Mouse (Mus musculus): ENCODE results near the gene Smad6. TPM values are rescaled to one million over a fixed set of nuclear protein-coding genes. Genes with fewer than 3 reads are reported as not detected.

Smad6 gene
- polyA plus RNA-seq, 1 experiment from 2014 or later, result 10.6 TPM

DNA sequence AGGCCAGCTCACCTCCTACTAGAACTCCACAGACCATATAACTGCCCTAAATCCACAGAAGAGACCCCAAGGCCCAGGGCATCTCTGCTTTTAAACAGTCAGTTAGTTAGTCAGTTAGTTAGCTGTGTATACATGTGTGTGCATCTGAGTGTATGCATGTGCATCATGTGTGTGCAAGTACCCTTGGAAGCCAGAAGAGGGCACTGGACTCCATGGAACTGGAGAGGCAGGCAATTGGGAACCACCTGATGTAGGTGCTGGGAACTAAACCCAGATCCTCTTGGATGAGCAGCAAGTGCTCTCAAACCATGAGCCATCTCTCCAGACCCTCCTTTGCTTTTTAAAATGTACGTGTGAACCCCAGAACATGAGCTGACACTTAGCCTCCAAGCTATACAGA lies 10.5 kb downstream of the Smad6 start:
- Histone ChIP-seq H3K27ac (no peak overlapping the region), H3K4me3 (replicated peaks; ENCODE audit: low read depth, low read length) (no peak overlapping the region), H3K36me3 (ENCODE audit: insufficient read depth, low read length) (peaks cover 32% of the 10 kb centered on the region), H3K27me3 (ENCODE audit: insufficient read depth, low read length) (no peaks in the 10 kb centered on the region), H3K9ac (ENCODE audit: low read depth, low read length) (no peak overlapping the region), H3K4me1 (replicated peaks; ENCODE audit: insufficient read depth, low read length) (peaks cover 5% of the 10 kb centered on the region), H3K9me3 (replicated peaks; ENCODE audit: low read length) (no peaks in the 10 kb centered on the region), H3K4me2 (ENCODE audit: low read length) (no peak overlapping the region)
- 93% methylated on average over 1 of the region's 1 CpGs for WGBS
- peak; percentile 44; the same call in 1 of the 2 replicates for TF ChIP-seq CTCF (IDR thresholded peaks at IDR 0.05; ENCODE audit: low read depth)
- ATAC-seq (replicated peaks; ENCODE audit: low FRiP score, low read depth) (no peak), DNase-seq (ENCODE audit: low spot score) (no peak)

DNA sequence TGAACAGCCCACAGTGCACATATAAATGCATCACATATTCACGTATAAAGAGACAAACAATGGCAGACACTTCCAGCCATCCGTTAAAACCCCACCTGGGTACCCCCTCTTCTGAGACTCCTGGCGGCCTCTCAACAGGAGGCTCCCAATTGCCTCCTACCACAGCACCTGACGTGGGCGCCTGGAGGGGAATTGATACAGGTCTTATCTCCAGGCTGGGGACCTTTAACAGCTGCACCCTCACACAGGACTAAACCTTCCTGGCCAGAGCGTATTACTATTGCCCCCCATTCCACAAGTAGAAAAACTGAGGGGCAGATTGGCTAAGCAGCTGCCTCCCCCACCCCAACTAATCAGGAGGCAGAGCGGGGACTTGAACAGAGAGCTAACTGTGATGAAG lies 18.9 kb downstream of the Smad6 start:
- H3K27ac ChIP-seq, result no peak overlapping the region
- H3K9me3 ChIP-seq (replicated peaks; ENCODE audit: low read length), result no peaks in the 10 kb centered on the region
- H3K4me3 ChIP-seq (replicated peaks; ENCODE audit: low read depth, low read length), result no peak overlapping the region
- no peak overlapping the region for H3K4me2 ChIP-seq (ENCODE audit: low read length)
- no peak for TF ChIP-seq CTCF (IDR thresholded peaks at IDR 0.05; ENCODE audit: low read depth)
- 84% methylated on average over 7 of the region's 7 CpGs for WGBS
- peaks cover 56% of the 10 kb centered on the region; the same call in 1 of the 2 replicates for H3K36me3 ChIP-seq (ENCODE audit: insufficient read depth, low read length)
- peaks cover 22% of the 10 kb centered on the region for H3K4me1 ChIP-seq (replicated peaks; ENCODE audit: insufficient read depth, low read length)
- no peak overlapping the region for H3K9ac ChIP-seq (ENCODE audit: low read depth, low read length)
- DNase-seq (ENCODE audit: low spot score), result no peak
- no peak for ATAC-seq (replicated peaks; ENCODE audit: low FRiP score, low read depth)
- no peaks in the 10 kb centered on the region for H3K27me3 ChIP-seq (ENCODE audit: insufficient read depth, low read length)

GRCm38 (mm10) chr9:64001081-64001480 lies 20.8 kb downstream of the Smad6 start:
- ATAC-seq (replicated peaks; ENCODE audit: low FRiP score, low read depth), result no peak
- Histone ChIP-seq H3K36me3 (ENCODE audit: insufficient read depth, low read length) (peaks cover 49% of the 10 kb centered on the region), H3K4me3 (replicated peaks; ENCODE audit: low read depth, low read length) (no peak overlapping the region), H3K4me2 (ENCODE audit: low read length) (no peak overlapping the region), H3K9me3 (replicated peaks; ENCODE audit: low read length) (no peaks in the 10 kb centered on the region), H3K9ac (ENCODE audit: low read depth, low read length) (no peak overlapping the region), H3K27ac (0 out of 2 replicates have a peak overlapping the region, but pooled peaks have one; percentile 36), H3K27me3 (ENCODE audit: insufficient read depth, low read length) (no peaks in the 10 kb centered on the region), H3K4me1 (replicated peaks; ENCODE audit: insufficient read depth, low read length) (peaks cover 26% of the 10 kb centered on the region)
- no peak for DNase-seq (ENCODE audit: low spot score)
- 69% methylated on average over 7 of the region's 7 CpGs for WGBS
- no peak for TF ChIP-seq CTCF (IDR thresholded peaks at IDR 0.05; ENCODE audit: low read depth)

GRCm38 (mm10) chr9:64000085-64000484 lies 21.8 kb downstream of the Smad6 start:
- no peaks in the 10 kb centered on the region for H3K9me3 ChIP-seq (replicated peaks; ENCODE audit: low read length)
- WGBS, result 77% methylated on average over 5 of the region's 5 CpGs
- H3K4me1 ChIP-seq (replicated peaks; ENCODE audit: insufficient read depth, low read length), result peaks cover 26% of the 10 kb centered on the region
- no peak for TF ChIP-seq CTCF (IDR thresholded peaks at IDR 0.05; ENCODE audit: low read depth)
- peaks cover 50% of the 10 kb centered on the region for H3K36me3 ChIP-seq (ENCODE audit: insufficient read depth, low read length)
- DNase-seq (ENCODE audit: low spot score) (no peak), ATAC-seq (replicated peaks; ENCODE audit: low FRiP score, low read depth) (no peak)
- no peak overlapping the region for H3K4me2 ChIP-seq (ENCODE audit: low read length)
- H3K4me3 ChIP-seq (replicated peaks; ENCODE audit: low read depth, low read length), result no peak overlapping the region
- no peaks in the 10 kb centered on the region for H3K27me3 ChIP-seq (ENCODE audit: insufficient read depth, low read length)
- H3K9ac ChIP-seq (ENCODE audit: low read depth, low read length), result no peak overlapping the region
- H3K27ac ChIP-seq, result peak overlapping the region; percentile 8; the same call in 1 of the 2 replicates

- no peak for DNase-seq (ENCODE audit: low spot score)
- no peak overlapping the region for H3K27ac ChIP-seq
- TF ChIP-seq CTCF (IDR thresholded peaks at IDR 0.05; ENCODE audit: low read depth), result no peak
- ATAC-seq (replicated peaks; ENCODE audit: low FRiP score, low read depth), result no peak
- WGBS, result 77% methylated on average over 9 of the region's 9 CpGs
- H3K4me2 ChIP-seq (ENCODE audit: low read length), result no peak overlapping the region
- H3K4me1 ChIP-seq (replicated peaks; ENCODE audit: insufficient read depth, low read length), result peaks cover 26% of the 10 kb centered on the region
- peaks cover 43% of the 10 kb centered on the region for H3K36me3 ChIP-seq (ENCODE audit: insufficient read depth, low read length)
- no peaks in the 10 kb centered on the region for H3K27me3 ChIP-seq (ENCODE audit: insufficient read depth, low read length)
- no peaks in the 10 kb centered on the region for H3K9me3 ChIP-seq (replicated peaks; ENCODE audit: low read length)
- H3K9ac ChIP-seq (ENCODE audit: low read depth, low read length), result no peak overlapping the region
- no peak overlapping the region for H3K4me3 ChIP-seq (replicated peaks; ENCODE audit: low read depth, low read length)
Measured at GRCm38 (mm10) chr9:63999194-63999593, 22.7 kb downstream of the Smad6 start.

DNA sequence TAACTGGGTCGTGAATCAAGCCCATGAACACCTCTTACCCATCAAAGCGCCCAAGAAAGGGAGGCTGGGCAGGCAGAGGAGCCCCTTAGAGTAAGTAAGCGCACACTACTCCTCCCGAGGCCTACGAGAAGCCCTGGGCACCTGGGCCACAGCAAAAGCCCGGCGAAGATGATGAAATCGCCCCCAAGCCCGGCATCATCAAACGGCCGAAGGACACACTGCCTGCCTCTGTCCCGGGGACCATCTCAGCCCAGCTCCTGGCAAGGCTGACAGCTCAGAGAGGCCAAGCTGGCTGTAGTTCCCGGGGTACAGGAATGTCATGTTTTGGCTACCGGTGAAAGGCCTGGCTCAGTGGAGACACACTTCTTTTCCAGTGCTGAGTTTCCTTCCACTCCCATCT lies 23.8 kb downstream of the Smad6 start:
- DNase-seq (ENCODE audit: low spot score), result no peak
- no peaks in the 10 kb centered on the region for H3K27me3 ChIP-seq (ENCODE audit: insufficient read depth, low read length)
- 45% methylated on average over 14 of the region's 14 CpGs for WGBS
- H3K4me1 ChIP-seq (replicated peaks; ENCODE audit: insufficient read depth, low read length), result peaks cover 26% of the 10 kb centered on the region
- peaks cover 38% of the 10 kb centered on the region; the same call in 1 of the 2 replicates for H3K36me3 ChIP-seq (ENCODE audit: insufficient read depth, low read length)
- ATAC-seq (replicated peaks; ENCODE audit: low FRiP score, low read depth), result no peak
- H3K4me2 ChIP-seq (ENCODE audit: low read length), result no peak overlapping the region
- 0 out of 2 replicates have a peak overlapping the region, but pooled peaks have one; percentile 4 for H3K9ac ChIP-seq (ENCODE audit: low read depth, low read length)
- no peak overlapping the region for H3K4me3 ChIP-seq (replicated peaks; ENCODE audit: low read depth, low read length)
- no peak for TF ChIP-seq CTCF (IDR thresholded peaks at IDR 0.05; ENCODE audit: low read depth)
- H3K27ac ChIP-seq, result peak overlapping the region; percentile 19; the same call in 1 of the 2 replicates
- no peaks in the 10 kb centered on the region for H3K9me3 ChIP-seq (replicated peaks; ENCODE audit: low read length)

GRCm38 (mm10) chr9:63997439-63997838 lies 24.4 kb downstream of the Smad6 start:
- DNase-seq (ENCODE audit: low spot score) (peak; percentile 67), ATAC-seq (replicated peaks; ENCODE audit: low FRiP score, low read depth) (peak; percentile 48; the same call in 1 of the 2 replicates)
- Histone ChIP-seq H3K27ac (peak overlapping the region; percentile 37; the same call in 1 of the 2 replicates), H3K36me3 (ENCODE audit: insufficient read depth, low read length) (peaks cover 37% of the 10 kb centered on the region; the same call in 1 of the 2 replicates), H3K4me3 (replicated peaks; ENCODE audit: low read depth, low read length) (no peak overlapping the region), H3K4me1 (replicated peaks; ENCODE audit: insufficient read depth, low read length) (peaks cover 26% of the 10 kb centered on the region), H3K4me2 (ENCODE audit: low read length) (no peak overlapping the region), H3K27me3 (ENCODE audit: insufficient read depth, low read length) (no peaks in the 10 kb centered on the region), H3K9ac (ENCODE audit: low read depth, low read length) (no peak overlapping the region), H3K9me3 (replicated peaks; ENCODE audit: low read length) (no peaks in the 10 kb centered on the region)
- TF ChIP-seq CTCF (IDR thresholded peaks at IDR 0.05; ENCODE audit: low read depth), result peak; percentile 66
- 45% methylated on average over 4 of the region's 4 CpGs for WGBS
